Mouse (Mus musculus) kidney, embryonic 16.5 days (tissue): ENCODE results near the gene Slc4a5. TPM values are rescaled to one million over a fixed set of nuclear protein-coding genes. Genes with fewer than 3 reads are reported as not detected.

Source experiments
- ATAC-seq: fragments of 200-750 bp; cut with Nextera tagmentation; 2 replicates; pipeline ENCODE4 v1.8.0; 2017; ENCODE audit warnings: moderate TSS enrichment; ENCODE audit not compliant: low FRiP score, low TSS enrichment
- H3K27ac ChIP-seq: fragments of 300-500 bp; sonication (generic); 2 replicates; pipeline ENCODE4 v1.5.1; 2014; ENCODE audit warnings: low read length
- H3K27me3 ChIP-seq: fragments of 300-500 bp; sonication (generic); 2 replicates; pipeline ENCODE4 v1.6.1; 2014; ENCODE audit warnings: low read length, control low read depth, mixed read lengths; ENCODE audit not compliant: insufficient read depth
- H3K36me3 ChIP-seq: fragments of 300-500 bp; sonication (generic); 2 replicates; pipeline ENCODE4 v1.6.1; 2014; ENCODE audit warnings: low read length, control low read depth, mixed read lengths; ENCODE audit not compliant: insufficient read depth
- H3K4me1 ChIP-seq: fragments of 300-500 bp; sonication (generic); 2 replicates; pipeline ENCODE4 v1.6.1; 2014; ENCODE audit warnings: low read length, control low read depth, mixed read lengths; ENCODE audit not compliant: insufficient read depth
- H3K4me2 ChIP-seq: fragments of 300-500 bp; sonication (generic); replicated peaks from 2 replicates; pipeline ENCODE4 v1.6.1; 2014; ENCODE audit warnings: low read depth, low read length
- H3K4me3 ChIP-seq: fragments of 300-500 bp; sonication (generic); 2 replicates; pipeline ENCODE4 v1.5.1; 2014; ENCODE audit warnings: mild to moderate bottlenecking, low read length
- H3K9ac ChIP-seq: fragments of 300-500 bp; sonication (generic); replicated peaks from 2 replicates; pipeline ENCODE4 v1.6.1; 2014; ENCODE audit warnings: low read length
- H3K9me3 ChIP-seq: fragments of 300-500 bp; sonication (generic); 2 replicates; pipeline ENCODE4 v1.6.1; 2016; ENCODE audit warnings: low read length, control low read depth
- WGBS: fragments of 180-500 bp; shearing (Covaris S2); extraction: QIAGEN DNeasy Blood & Tissue Kit; methylation state at CpG from one replicate; pipeline ENCODE4 v1.1.7; 2014; 5-methylcytosine and 5-hydroxymethylcytosine counted together
- polyA plus RNA-seq: library from polyadenylated mRNA; unstranded; fragments of >200 nt; fragmentation: Nextera tagmentation; extraction: Ambion mirVana; gene quantifications from 2 replicates; pipeline ENCODE4 v1.2.1, GENCODE M21; 2015

Slc4a5 gene
- polyA plus RNA-seq, 1 experiment from 2014 or later = 0.91 TPM

- ATAC-seq = peak; percentile 98
Measured at GRCm38 (mm10) chr6:83317108-83317741, 97.6 kb downstream of the Slc4a5 start.

DNA sequence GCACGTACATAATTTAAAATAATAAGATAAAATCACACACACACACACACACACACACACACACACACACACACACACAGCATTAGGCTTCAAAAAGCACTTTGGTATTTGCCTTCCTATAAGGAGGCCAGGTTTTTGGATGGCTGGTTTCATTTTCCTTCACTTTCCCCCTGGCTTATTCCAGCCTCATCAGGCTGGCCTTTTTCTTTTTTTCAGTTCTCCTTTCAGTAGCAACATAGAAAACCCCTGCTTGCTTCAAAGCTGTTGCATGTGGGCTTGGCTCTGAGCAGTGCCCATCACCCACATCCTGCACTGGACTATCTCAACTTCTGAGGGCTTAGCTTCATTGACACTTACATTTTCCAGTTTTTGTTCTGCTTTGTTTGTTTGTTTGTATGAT, 102.3 kb downstream of the Slc4a5 start:
- Histone ChIP-seq H3K27me3 (no peaks in the 10 kb centered on the region), H3K27ac (no peak overlapping the region), H3K36me3 (no peaks in the 10 kb centered on the region), H3K4me2 (no peak overlapping the region), H3K9me3 (no peaks in the 10 kb centered on the region), H3K4me1 (peaks cover 9% of the 10 kb centered on the region), H3K4me3 (no peak overlapping the region), H3K9ac (no peak overlapping the region)
- 50% methylated on average over 1 of the region's 1 CpGs for WGBS
- ATAC-seq = no peak

More at GRCm38 (mm10) chr6:83317108-83317741, 97.6 kb downstream of the Slc4a5 start:
- WGBS = under 1% methylated on average over 52 of the region's 52 CpGs
- H3K4me2 ChIP-seq = peak overlapping the region; percentile 86
- no peaks in the 10 kb centered on the region for H3K27me3 ChIP-seq
- peaks cover 19% of the 10 kb centered on the region for H3K4me1 ChIP-seq
- no peaks in the 10 kb centered on the region for H3K9me3 ChIP-seq
- peak overlapping the region; percentile 79 for H3K9ac ChIP-seq
- peak overlapping the region; percentile 72 for H3K27ac ChIP-seq
- 0 out of 2 replicates have a peak, but pooled peaks cover 3% of the 10 kb centered on the region for H3K36me3 ChIP-seq
- H3K4me3 ChIP-seq = peak overlapping the region; percentile 99

DNA sequence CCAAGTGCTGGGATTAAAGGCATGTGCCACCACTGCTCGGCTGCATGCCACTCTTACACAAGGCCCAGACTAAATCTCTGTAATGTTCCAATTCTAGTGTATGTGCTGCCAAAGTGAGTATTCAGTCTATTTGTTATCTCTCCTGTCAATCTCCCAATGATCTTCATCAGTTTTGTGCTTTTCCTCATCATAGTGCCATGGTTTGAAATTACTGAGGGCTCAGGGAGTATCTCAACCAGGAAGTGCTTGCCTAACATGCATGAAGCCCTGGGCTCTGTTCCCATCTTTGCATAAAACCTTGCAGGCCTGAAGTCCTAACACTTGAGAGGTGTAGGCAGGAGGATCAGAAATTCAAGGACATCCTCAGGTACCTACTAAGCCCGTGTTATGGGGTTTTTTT, 103.2 kb downstream of the Slc4a5 start:
- Histone ChIP-seq H3K36me3 (no peaks in the 10 kb centered on the region), H3K4me3 (no peak overlapping the region), H3K27ac (no peak overlapping the region), H3K27me3 (no peaks in the 10 kb centered on the region), H3K9ac (no peak overlapping the region), H3K9me3 (no peaks in the 10 kb centered on the region), H3K4me2 (no peak overlapping the region), H3K4me1 (peaks cover 11% of the 10 kb centered on the region)
- WGBS = 67% methylated on average over 2 of the region's 2 CpGs
- ATAC-seq = no peak

GRCm38 (mm10) chr6:83323652-83324419, 104.2 kb downstream of the Slc4a5 start:
- H3K9me3 ChIP-seq = no peaks in the 10 kb centered on the region
- no peak overlapping the region for H3K27ac ChIP-seq
- 0 out of 2 replicates have a peak, but pooled peaks cover 2% of the 10 kb centered on the region for H3K36me3 ChIP-seq
- H3K9ac ChIP-seq = no peak overlapping the region
- no peak overlapping the region for H3K4me3 ChIP-seq
- peaks cover 11% of the 10 kb centered on the region for H3K4me1 ChIP-seq
- WGBS = 68% methylated on average over 8 of the region's 8 CpGs
- H3K4me2 ChIP-seq = no peak overlapping the region
- H3K27me3 ChIP-seq = no peaks in the 10 kb centered on the region
- ATAC-seq = no peak

GRCm38 (mm10) chr6:83325525-83326393, 106.1 kb downstream of the Slc4a5 start, which contains the start of the genes Mthfd2 and Mob1a:
Gene Mthfd2 (minus strand): TSS chr6:83325908.
Gene Mob1a (plus strand): TSS chr6:83326016.
- peak; percentile 99 for ATAC-seq
- Histone ChIP-seq H3K27me3 (no peaks in the 10 kb centered on the region), H3K36me3 (peaks cover 9% of the 10 kb centered on the region; the same call in 1 of the 2 replicates), H3K27ac (peak within 1 kb of the TSS; percentile 93), H3K4me1 (peaks cover 11% of the 10 kb centered on the region), H3K4me2 (peak within 1 kb of the TSS; percentile 60), H3K4me3 (peak within 1 kb of the TSS; percentile 78), H3K9ac (peak within 1 kb of the TSS; percentile 90), H3K9me3 (no peaks in the 10 kb centered on the region)
- 1% methylated on average over 50 of the region's 65 CpGs for WGBS

DNA sequence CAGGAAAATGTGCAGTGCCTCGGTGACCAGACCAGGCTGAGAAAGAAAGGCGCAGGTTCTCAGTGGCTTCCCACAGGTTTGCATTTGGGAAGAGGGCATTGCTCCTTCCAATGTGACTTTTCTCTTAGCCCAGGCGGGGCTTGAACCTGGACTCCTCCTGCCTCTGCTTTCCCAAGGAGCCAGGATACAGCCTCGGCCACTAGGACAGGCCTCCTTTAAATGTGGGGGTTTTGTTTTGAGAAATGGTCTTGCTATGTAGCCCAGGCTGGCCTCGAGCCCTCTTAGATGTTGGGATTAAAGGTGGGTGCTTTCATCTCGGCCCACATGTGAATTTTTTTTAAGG, 106.7 kb downstream of the Slc4a5 start:
- ATAC-seq = no peak; the same call in 1 of the 2 replicates
- Histone ChIP-seq H3K4me1 (peaks cover 11% of the 10 kb centered on the region), H3K27ac (peak overlapping the region; percentile 93), H3K9ac (peak overlapping the region; percentile 90), H3K4me2 (peak overlapping the region; percentile 60), H3K4me3 (peak overlapping the region; percentile 78), H3K36me3 (peaks cover 15% of the 10 kb centered on the region; the same call in 1 of the 2 replicates), H3K9me3 (no peaks in the 10 kb centered on the region), H3K27me3 (no peaks in the 10 kb centered on the region)
- 3% methylated on average over 6 of the region's 6 CpGs for WGBS

- peak overlapping the region; percentile 60 for H3K4me2 ChIP-seq
- peak overlapping the region; percentile 90 for H3K9ac ChIP-seq
- 54% methylated on average over 6 of the region's 6 CpGs for WGBS
Measured at GRCm38 (mm10) chr6:83326761-83327160, 107.1 kb downstream of the Slc4a5 start.

GRCm38 (mm10) chr6:83327591-83328190, 108.1 kb downstream of the Slc4a5 start:
- H3K9me3 ChIP-seq = no peaks in the 10 kb centered on the region
- no peaks in the 10 kb centered on the region for H3K27me3 ChIP-seq
- peaks cover 25% of the 10 kb centered on the region for H3K36me3 ChIP-seq
- peaks cover 11% of the 10 kb centered on the region for H3K4me1 ChIP-seq
- no peak overlapping the region for H3K27ac ChIP-seq
- H3K9ac ChIP-seq = no peak overlapping the region
- ATAC-seq = no peak
- H3K4me3 ChIP-seq = no peak overlapping the region
- no peak overlapping the region for H3K4me2 ChIP-seq
- WGBS = 96% methylated on average over 3 of the region's 3 CpGs

More at GRCm38 (mm10) chr6:83326761-83327160, 107.1 kb downstream of the Slc4a5 start:
- H3K27ac ChIP-seq = no peak overlapping the region; the same call in 1 of the 2 replicates
- no peak for ATAC-seq
- no peaks in the 10 kb centered on the region for H3K9me3 ChIP-seq
- H3K36me3 ChIP-seq = peaks cover 19% of the 10 kb centered on the region; the same call in 1 of the 2 replicates
- peaks cover 11% of the 10 kb centered on the region for H3K4me1 ChIP-seq
- H3K27me3 ChIP-seq = no peaks in the 10 kb centered on the region
- peak overlapping the region; percentile 78 for H3K4me3 ChIP-seq

GRCm38 (mm10) chr6:83341387-83341786, 121.8 kb downstream of the Slc4a5 start:
- H3K36me3 ChIP-seq = peaks cover 38% of the 10 kb centered on the region
- H3K4me2 ChIP-seq = no peak overlapping the region
- H3K27ac ChIP-seq = no peak overlapping the region
- no peak overlapping the region for H3K9ac ChIP-seq
- H3K4me3 ChIP-seq = no peak overlapping the region
- no peaks in the 10 kb centered on the region for H3K9me3 ChIP-seq
- WGBS = 83% methylated on average over 3 of the region's 3 CpGs
- H3K27me3 ChIP-seq = no peaks in the 10 kb centered on the region
- H3K4me1 ChIP-seq = no peaks in the 10 kb centered on the region
- no peak for ATAC-seq
